Mouse (Mus musculus) liver (tissue): ENCODE measurements around the gene Hnrnpd.
A peak's percentile ranks its signal among the peaks of the same experiment; 100 is the strongest.

Experiments
- DNase-seq: peaks from one replicate; pipeline ENCODE4 v3.0.0-alpha.2; 2020; ENCODE audit warnings: mixed read lengths

Gene Hnrnpd

DNA sequence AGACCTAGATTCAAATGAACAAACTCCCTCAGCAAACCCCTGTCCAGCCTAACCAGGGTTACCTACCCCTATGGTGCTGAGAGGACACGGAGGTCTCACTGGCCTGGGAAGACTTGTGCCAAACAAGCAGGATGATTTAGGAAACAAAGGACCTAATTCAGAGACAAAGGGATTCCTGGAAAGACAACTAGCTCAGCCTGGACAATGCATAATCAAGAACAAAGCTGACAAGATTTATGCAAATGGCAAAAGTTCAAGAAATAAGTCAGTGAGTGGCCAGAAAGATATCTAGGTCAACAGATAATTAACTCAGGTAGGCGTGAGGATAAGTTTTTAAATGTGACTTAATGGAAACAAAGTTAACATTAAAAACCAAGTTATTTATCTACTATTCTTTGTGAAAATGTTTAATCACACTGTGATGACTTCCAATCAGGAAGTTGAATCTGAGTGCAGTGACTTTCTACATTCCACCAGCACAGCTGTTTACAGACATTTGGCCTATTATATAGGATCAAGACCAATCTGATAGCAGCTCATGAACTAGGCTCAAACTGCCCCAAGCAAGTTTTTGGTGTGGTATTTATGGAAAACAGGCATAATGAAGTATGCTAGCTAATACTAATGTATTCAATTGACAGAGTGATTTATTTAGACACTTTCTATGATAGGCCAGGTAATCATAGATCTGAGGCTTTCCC, 19.4 kb downstream of the Hnrnpd start:
- no peak for DNase-seq

DNA sequence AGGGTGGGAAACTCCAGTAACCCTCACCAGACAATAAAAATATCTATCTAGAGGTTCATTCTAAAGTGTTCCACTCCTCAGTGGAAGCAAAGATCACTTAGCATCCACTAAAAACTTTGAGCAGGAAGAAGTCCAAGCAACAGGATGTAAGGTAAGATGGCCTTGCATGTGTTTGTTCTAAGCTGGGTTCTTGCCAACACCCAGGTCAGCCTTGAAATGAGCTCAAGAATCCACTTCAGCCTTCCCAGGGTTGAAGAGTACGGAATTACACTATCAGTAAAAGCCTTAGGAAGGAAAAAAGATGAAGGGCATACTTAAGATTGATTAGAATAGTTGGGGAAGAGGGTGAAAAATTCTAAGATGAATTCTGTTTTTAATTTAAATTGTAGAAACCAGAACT, 20.1 kb downstream of the Hnrnpd start:
- no peak for DNase-seq

DNA sequence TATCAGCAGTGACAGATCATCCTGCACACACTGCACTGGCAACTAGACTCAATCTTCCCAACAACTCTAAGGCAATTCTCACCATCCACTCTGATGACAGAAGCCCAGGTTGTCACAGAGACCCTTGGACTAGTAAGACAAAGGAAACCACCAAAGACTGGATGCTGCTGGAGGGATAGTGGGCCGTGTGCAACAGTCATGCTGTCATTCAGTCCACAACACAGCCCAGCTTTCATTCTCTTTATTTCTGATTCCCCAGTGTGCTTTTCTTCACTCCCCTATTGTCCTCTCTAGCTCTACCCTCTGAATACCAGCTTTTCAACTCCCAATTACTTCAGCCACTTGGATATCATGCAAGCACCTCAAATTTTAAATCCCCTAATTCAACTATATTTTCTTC, 24.9 kb downstream of the Hnrnpd start:
- no peak for DNase-seq

DNA sequence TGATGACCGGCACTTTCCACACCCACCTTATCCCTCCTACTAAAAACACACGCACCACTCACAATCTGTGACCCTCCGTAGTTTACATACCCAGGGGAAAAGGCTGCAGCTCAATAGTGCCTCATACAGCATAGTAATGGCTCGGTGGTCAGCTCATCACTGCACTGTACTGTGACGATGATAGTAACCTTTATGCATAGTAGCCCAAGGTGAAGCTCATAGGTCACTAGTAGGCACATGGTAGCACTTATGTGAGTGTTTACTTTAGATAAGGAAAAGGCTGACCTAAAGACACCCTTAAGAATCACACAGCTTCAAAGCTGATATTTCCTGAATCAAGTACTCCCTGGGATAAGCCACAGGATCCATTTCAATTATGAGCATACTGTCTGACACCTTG, 26.2 kb downstream of the Hnrnpd start:
- DNase-seq: no peak

DNA sequence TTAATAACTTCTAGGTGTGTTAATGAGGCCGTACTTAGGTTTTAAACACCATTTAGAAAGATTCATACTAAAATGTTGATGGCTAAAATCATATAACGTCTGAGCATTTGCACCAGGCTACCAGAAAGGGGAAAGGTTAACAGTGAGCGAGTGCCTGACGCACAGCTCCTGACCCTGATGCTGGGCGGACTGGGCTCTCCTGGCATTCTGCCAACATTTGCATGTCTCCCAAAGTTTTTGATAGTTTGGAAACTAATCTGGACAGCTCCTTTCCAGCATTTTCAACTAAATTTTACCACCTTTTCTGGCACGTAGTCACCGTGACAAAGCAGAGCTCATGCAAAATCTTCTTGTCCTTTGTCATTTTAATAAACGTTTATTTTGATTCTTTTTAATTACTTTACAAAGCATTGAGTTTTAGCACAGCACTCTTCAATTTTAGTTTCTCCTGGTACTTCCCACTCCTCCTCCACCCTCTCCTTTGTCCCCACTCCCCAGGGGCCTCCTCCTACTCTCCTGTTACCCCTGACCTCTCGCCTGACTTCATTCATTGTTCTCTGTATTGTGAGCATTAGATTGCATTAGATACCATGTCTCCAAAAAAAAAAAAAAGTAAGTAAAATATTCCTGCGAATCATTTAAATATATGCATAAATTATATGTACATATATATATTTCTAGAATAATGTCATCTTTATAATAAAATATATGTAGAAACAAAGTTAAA, 36.8 kb downstream of the Hnrnpd start:
- no peak for DNase-seq

DNA sequence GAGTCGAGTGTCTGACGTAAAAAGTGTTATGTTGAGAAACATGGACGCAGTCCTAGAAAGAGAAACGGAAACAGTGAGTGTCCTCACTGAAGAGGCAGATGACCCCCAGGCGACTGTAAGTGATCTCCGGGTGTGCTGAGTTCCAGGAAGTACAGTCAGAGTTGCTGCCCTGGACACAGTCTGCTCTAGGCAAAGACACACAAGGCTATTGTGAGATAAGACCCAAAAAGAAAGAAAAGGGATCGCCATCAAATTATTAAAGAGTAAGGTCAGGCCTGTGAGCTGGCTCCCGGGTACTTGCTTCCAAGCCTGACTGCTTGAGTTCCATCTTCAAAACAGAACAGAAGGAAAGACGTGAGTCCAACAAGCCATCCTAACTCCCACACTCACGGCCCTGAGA, 37.5 kb downstream of the Hnrnpd start:
- DNase-seq: no peak

DNA sequence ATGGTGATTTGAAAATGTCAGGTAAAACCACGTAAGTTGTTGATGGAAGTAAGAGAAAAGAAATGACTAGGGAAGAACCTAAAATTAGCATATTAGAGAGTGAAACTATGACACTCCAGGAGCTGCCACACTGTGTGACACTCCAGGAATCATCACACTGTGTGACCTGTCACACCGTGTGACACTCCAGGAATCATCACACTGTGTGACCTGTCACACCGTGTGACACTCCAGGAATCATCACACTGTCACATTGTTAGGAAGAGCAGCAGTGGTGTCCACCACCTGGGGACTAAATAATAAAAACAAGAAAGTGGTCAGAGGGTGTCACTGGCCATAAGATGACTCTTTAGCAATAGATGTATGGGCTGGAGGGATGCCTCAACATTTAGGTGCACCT, 39.3 kb downstream of the Hnrnpd start:
- no peak for DNase-seq

DNA sequence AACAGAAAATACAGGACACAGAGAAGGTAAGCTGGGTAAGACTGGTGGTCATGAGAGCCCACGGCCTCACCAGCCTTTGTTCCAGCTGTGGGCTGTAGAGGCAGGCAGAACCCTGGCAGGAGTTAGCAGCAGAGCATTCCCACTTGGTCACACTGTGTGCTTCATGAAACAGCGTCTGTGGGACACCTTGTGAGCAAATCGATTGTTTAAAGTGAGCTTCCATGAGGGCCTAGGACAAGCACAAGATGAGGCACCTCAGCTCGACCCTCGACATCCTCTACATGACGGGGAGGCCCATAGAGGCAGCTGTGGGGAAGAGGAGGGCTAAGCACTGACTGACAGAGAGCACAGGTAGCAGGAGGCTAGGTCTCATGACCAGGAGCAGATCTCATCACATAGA, 46.8 kb downstream of the Hnrnpd start:
- DNase-seq: no peak

DNA sequence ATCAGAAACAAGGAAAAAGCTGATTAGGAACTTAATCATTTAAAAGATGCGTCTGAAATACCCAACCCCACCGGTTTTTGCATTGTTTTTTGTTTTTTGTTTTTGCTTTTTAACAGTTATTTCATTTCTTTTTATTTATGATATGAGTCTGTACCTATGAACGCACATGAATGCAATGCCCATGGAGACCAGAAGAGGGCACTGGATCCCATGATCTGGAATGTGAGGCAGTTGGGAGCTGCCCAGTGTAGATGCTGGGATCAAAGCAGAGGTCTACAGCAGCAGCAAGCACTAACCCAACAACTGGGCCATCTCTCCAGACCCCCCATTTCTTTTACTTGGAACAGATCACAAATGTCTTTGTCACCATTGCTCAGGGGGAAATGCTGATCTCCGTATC, 50.8 kb downstream of the Hnrnpd start:
- DNase-seq: peak; percentile 65

DNA sequence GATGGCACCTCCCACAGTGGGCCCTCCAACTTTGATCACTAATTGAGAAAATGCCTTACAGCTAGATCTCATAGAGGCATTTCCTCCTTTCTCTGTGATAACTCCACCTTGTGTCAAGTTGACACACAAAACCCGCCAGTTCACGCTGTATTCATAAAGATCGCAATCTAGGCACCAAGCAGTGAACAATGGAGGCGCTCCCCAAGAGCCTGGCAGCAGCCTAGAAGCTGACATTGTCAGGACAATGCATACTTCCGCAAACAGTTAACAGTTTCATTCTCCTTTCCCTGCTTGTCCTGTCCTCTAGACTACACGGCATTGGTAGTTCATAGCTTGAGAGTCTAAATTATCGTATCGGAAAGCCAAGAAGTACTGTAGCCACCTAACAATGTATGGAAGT, 56.7 kb downstream of the Hnrnpd start:
- no peak for DNase-seq

DNA sequence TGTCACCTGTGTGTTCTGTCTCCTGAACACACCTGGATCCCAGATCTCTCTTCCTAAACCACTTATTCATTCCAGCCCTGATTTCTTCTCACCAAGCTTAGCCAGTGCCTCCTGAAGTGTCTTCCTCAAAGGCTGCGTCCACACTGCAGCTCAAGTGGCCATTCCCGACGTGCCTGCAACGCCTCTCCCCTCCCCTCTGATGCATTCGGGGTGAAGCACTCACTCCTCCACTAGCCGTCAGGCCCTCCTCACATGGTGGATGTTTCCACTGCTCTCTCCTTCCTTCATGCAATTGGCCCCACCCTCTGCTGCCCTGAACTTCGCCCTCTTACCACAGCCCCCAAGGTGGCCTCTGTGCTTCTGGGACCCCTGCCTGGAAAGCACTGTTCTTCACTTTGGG, 63.2 kb downstream of the Hnrnpd start:
- DNase-seq: no peak

DNA sequence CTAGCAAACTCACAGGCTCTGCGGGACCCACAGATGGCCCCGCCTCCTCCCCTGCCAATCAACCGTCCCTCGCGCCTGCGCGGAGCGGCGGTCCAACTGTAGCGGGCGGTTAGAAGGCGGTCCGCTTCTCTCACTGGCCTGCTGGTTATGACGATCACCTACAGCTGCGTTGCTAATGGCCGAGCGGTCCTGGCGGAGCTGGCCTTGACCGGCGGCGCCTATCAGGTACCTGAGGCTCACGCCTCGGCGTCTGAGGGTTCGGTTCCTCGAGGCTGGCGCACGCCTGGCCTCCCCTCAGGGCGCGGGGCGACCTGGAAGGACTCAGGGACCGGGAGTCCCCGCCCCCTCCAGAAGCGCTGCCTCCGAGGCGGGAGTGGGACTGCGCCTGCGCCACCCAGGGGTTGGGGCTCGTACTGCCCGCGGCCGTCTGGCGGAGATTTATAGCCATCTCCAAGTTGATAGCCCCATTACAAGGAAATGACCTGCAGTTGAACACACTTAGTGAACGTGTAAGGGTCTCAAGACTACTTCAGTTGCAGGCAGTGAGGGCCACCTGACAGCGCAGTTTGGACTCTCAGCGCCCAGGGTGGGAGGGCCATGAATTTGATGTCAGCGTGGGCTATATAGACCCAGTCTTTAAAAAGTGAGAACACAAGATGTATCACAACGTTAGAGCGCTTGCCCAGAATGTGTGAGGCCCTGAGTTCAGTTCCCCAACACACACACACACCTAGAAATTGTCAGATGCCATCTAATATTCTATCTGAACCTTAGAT, 72.4 kb downstream of the Hnrnpd start, which contains the start of gene Vamp9:
Gene Vamp9 (plus strand): TSS at position 74 of the 776 bp plus-strand sequence.
- peak; percentile 90 for DNase-seq
